Mouse (Mus musculus): ENCODE measurements at regions not wholly inside any gene's neighbourhood (a gene's known extent, or its start where the extent isn't known, plus 50 kb on each side); places are given as distances from the start of the nearest gene placed in this dataset.

DNA sequence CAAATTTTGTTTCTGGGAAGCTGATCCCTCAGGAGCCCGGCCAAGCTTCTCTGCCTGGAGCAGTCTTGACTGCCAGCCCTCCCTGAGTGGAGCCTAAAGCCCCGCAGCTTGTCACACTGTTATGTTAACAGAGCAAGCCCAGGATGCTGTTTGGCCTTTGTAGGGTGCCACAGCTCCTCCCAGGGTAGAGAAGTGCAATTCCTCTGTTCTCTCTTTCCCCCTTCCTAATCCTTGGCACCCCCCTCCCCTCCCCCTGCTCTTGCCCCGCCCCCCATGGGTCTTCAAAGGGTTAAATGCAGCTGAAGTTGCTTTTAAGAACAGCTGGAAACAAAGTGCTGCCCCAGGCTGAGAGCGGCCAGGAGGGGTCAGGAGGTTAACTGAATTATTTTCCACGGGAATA is 234.1 kb upstream of the Rgma start:
- no peak for DNase-seq (ENCODE audit: low spot score)

DNA sequence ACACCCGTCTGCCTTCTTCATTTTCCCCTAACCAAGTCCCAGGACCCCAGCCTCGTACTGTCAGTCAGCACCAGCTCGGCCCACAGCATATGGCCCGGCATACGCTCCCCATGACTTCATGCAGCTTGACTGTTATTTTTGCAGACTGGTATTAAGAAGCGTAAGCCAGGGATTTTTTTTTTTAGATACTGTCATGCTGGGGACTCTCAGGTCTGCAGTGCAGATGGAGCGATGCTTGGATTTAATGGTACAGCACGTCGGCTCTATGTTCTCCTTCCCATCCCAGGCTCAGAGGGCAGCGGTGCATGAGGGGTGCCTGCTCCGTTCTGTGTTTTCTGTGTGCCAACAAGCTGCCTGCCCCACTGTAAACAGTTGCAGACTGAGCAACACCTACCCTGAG is 231.4 kb upstream of the Rgma start:
- DNase-seq (ENCODE audit: low spot score) = no peak

DNA sequence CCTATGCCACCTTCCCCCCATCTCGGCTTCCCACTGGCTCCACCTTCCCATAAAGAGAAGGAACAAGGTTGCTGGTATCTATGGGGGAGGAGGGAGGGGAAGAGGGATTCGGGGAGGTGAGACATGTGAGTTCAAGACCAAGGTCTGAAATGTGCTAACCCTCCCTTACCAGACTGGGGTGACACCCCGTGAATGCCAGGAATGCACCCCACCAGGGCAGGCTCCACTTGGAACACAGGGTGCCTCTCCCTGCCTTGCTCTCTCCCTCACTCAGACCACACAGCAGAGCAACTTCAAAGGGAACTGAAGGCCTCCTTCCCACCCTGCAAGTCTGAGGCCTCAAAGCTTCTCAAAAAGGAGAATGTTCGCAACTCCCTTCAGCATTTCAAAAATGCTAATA is 230.5 kb upstream of the Rgma start:
- DNase-seq (ENCODE audit: low spot score) = no peak

DNA sequence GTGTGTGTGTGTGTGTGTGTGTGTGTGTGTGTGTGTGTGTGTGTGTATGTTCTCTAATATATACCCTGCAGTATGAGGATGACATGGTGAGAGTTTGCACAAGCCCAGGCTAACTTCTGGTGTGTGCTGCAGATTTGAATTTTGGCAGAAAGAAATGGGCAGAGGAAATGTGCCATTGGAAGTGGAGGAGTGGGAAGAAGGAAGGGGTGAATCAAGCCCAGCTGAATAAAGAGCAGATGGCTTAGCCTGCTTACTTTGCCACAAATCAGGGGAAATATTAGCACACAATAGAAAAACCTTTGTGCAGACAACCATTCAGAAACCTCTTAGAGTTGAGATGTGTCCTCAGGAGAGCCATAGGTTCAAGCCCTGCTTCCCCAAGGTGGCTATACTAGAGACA is 228.1 kb upstream of the Rgma start:
- no peak for DNase-seq (ENCODE audit: low spot score)

DNA sequence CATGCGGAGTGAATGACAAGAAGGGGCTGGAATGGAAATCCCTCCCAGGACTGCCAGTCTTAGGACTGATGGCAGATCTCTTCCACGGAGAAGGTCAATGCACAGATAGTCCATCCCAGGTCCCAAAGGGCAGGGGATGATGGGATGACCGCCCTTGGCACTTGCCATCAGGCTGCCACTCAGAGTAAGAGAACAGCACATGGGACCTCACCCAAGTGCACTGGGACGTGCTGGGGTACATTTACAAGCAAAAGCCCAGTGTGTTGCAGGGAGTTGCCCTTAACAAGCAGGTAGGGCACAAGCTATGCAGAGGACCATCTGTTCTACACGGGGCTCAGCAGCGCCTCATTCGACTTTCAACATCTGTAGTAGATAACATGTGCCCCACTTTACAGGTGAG is 224.9 kb upstream of the Rgma start:
- no peak for DNase-seq (ENCODE audit: low spot score)

DNA sequence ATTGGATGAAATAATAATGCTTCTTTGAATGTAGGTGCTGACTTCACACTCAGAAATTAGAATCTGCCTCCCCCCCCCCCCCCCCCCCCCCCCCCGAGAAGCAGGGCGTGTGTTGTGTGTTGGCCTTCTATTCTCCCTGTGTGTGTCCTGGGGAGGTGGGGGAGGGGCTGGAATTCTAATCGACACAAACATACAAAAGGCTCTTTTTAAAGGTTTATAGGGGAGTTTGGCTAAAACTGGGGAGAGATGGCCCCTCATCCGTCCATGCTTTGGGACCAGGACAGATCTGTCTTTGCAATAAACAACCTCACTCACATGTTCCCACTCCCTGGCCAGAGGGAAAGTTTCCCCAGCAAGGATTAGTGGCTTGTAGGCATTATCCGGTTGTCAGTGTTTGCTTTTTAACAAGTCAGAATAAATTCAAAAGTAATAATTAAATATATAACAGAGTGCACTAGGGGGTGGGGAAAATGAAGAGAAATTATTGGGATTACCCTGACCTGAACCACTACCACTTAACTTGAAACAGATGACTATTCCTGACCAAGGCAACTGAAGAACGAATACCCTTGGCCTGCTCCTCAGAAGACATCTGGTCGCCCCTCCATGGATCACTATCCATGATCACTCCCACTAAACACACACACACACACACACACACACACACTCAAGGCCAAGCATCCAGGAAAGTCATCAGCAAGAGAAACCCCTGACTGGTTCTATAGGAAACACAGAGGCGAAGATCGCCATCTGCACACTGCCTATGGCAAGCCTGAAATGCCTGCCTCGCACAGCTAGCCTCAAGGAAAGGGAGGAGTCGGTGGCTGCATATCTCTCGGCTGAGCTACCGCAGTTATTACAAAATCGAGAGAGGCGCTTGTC is 223.5 kb upstream of the Rgma start:
- no peak for DNase-seq (ENCODE audit: low spot score)

DNA sequence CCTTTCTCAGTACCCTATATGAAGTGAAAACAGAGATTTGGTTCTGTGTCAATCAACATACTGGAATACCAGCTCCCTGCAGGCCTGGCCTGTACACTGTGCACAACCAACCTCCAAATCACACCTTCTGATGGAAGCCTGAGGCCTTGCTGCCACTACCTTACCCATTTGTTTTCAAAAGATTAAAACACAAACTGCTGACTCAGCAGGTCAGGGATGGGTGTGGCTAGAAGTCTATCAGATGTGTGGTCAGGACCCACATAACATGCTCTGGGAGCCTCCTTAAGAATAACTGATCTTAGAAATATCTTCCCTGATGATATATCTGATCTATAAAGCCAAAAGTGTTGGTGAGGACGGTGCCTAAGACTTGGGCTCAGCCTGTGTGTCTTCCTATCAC is 221.6 kb upstream of the Rgma start:
- DNase-seq (ENCODE audit: low spot score) = no peak

DNA sequence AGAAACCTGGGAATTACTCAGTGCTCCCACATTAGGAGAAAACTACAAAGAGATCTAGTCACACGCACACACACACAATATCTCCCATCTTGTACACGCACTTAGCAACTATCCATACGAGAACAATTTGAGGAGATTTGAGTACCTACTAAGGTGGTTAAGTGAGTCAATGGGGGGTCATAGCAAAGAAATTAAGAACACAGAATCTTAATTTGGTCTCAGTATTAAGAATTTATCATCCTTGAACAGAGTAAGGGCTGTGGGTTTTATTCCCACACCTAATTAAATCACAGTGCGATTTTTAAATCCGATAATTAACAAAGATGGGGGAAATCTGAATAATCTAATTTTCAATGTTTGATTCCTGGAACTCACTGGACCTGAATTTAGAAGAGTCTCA is 216.5 kb upstream of the Rgma start:
- no peak for DNase-seq (ENCODE audit: low spot score)

DNA sequence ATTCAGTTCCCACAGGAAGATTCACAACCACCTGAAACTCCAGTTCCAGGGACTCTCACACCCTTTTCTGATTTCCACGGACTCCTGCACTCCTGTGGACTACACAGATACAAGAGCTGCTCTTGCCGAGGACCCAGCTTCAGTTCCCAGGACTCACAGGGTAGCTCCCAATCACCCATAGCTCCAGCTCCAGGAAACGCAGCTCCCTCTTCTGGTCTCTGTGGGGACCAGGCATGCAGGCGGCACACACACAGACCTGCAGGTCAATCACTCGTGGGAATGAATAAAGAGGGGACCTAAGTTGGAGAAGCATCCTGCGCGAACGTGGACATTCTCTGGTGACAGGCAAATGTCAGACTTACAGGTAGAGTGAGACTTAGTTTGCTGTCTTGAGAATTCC is 214.3 kb upstream of the Rgma start:
- no peak for DNase-seq (ENCODE audit: low spot score)

DNA sequence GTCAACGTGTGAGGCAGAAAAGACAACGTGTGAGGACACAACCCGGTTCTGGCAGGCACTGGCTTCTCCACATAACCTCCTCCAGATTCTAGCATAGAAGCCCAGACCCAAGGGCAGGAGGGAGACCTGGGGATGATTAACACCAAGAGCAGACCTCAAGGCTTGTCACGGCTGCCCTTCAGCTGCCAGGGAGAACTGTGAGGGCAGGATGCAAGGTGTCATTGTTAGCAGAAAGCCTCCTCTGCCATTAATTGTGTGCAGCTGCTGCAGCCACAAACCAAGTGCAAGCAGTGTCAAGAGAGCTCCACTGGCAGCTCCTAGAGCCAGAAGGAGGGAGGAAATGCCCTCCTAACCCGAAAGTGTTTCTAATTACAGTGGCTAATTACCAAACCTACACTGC is 211.6 kb upstream of the Rgma start:
- no peak for DNase-seq (ENCODE audit: low spot score)

DNA sequence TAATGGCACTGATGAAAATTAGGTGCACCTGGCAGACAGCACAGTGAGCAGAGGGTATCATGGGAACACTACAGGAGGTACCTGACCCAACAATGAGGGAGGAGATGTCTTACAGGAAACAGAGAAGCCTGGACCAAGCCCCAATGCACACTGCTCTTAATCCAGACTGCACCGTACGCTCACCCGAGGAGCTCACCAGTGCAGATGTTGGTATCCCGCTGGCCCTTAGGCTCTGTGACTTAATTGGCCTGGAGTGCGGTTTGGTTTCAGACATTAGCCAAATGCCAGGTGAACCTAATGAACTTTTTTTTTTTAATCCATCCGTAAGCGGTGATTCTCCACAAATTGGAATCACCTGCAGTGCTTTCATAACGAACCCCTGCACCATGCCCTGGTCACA is 209.8 kb upstream of the Rgma start:
- DNase-seq (ENCODE audit: low spot score) = no peak

DNA sequence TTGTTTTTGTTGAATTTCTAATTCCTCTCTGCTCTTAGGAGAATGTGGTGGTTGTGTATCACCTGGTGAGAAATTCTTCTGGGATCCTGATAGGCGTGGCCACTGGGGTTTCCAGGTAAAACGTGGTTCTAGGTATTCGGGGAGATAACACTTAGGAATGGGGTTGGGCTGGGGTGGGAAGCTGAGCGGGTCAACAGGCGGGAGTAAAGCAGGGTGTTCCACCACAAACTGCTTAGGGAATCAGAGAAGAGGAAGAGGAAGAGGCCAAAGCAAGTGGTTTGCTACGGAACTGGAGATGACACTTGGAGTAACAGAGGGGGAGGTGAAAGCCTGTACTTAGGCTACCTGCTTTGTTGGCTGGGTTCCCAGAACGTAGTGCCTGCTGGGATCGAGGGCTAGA is 205.9 kb upstream of the Rgma start:
- DNase-seq (ENCODE audit: low spot score) = no peak

DNA sequence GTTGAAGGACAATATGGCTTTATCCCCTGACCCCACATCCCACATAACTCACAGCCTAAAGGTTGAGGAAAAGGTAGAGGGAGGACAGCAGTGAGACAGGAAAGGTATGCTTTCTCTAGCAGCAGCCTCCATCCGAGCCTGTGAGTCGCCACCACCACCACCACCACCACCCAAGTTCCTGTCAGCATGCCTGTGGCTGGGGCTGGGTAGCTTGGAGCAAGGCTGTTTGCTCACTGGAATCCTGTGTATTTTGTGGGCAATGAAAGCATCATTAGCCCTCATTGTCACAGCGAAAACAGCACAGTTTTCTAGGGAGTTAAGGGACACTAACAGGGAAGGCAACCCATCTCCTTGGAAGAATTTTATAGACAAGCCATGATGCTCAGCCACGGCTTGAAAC is 202.7 kb upstream of the Rgma start:
- no peak for DNase-seq (ENCODE audit: low spot score)

DNA sequence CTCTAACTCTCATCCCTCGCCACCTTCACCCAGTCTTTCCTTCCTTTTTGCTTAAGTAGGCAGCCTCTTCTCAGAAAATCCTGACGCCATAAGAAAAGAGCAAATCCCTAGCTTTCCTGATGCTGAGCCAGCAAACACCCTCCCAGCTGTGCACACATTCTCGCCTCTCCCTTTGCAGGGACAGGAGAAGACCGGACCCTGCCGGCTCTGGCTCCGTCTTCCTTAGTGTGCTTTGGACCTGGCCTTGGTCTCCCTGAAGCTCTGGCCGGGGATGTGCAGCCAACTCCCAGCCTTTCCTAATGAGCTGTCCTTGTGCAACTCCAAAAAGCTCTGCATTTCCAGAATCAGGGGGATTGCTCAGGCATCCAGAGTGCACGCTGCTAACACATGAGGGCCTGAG is 191.5 kb upstream of the Rgma start:
- DNase-seq (ENCODE audit: low spot score) = no peak

DNA sequence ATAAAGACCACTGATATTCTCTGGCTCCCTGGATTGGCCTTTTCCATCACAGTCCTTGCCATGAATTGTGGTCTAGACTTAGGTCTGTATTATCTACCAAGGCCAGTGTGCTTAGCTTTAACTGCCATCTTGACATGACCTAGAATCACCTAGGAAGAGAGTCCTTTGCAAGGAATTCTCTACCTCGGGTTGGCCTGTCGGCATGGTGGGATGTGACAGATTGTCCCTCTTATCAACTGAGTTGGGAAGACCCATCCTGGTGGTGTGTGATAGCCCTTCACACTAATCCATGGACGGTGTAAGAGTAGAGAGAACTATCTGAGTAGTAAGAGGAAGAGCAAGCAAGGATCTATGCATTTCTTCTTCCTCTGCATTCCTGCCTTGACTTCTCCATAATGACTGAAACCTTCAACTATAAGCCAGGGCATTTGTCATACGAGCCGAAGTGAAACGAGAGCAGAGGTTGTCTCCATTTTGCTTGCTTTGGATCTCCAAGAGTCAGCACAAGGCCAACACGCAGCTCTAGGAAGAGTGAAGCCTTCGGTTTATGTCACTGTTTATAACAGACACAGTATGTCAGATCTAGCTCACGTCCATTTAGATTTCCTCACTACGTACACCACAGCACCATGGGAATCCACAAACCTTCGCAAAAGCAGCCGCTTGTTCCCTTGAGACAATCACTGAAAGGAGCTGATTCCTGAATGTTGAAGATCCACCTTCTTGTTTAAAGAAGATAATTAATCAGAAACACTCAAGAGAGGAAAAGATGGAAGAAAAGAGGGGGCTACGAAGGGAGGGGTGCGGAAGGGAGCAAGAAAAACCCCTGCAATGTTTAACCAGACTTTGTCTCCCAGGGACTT is 190.9 kb upstream of the Rgma start:
- DNase-seq (ENCODE audit: low spot score) = no peak

DNA sequence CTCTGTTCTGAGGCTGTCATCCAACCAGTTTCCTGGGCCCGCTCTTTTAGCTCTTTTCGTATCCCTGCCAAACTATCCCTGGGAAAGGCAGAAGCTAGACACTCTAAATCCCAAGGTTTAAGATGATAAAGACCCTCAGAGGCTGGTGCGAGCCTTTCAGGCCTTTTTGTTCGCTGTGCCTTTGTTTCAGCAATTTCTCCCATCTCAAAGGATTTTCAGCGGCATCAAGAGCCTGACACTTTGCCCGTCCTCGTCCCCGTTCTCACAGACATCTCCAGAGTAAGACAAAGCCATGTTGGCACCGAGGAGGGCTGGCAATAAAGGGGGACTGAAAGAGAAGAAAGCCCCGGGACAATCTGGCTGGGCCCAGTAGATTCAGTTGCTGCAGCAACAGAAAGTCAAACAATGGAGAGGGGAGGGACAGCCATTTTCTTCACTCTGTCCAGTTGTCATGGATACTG is 190.2 kb upstream of the Rgma start:
- DNase-seq (ENCODE audit: low spot score) = no peak

DNA sequence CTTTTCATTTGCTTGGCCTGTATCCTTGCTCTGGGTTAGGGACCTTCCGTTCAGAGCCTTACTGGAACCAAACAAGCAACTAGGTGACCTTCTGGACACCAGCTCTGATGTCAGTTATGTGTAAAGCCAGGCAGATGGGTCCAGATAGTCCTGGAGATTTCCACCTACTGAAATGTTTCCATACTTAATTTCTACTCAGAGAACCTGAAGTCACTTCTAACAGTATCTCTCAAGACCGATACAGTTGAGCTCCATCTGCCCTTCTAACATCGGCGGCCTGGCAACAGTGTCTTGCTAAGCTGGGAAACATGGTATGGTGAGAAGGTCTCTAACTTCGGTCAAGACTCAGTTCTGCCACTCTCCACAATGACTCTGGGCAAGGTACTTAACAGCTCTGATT is 189.7 kb upstream of the Rgma start:
- no peak for DNase-seq (ENCODE audit: low spot score)

DNA sequence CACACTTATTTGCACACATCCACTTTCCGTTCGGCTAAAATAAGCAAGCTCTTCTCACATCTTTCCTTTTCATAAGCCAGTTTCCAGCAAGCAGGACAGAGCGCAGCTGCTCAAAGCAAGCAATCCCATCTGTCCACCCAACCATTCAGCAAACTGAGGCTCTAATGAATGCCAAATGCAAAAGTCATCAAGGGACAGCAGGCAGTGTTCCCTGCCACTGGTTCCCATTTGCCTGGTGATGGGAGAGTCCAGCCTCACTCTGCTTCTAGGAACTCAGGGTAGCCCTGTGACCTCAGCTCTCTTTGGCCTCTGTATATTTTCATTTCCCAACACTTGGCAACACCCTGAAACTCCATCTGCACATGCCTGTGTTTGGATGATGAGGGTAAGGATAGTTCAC is 188.8 kb upstream of the Rgma start:
- no peak for DNase-seq (ENCODE audit: low spot score)

DNA sequence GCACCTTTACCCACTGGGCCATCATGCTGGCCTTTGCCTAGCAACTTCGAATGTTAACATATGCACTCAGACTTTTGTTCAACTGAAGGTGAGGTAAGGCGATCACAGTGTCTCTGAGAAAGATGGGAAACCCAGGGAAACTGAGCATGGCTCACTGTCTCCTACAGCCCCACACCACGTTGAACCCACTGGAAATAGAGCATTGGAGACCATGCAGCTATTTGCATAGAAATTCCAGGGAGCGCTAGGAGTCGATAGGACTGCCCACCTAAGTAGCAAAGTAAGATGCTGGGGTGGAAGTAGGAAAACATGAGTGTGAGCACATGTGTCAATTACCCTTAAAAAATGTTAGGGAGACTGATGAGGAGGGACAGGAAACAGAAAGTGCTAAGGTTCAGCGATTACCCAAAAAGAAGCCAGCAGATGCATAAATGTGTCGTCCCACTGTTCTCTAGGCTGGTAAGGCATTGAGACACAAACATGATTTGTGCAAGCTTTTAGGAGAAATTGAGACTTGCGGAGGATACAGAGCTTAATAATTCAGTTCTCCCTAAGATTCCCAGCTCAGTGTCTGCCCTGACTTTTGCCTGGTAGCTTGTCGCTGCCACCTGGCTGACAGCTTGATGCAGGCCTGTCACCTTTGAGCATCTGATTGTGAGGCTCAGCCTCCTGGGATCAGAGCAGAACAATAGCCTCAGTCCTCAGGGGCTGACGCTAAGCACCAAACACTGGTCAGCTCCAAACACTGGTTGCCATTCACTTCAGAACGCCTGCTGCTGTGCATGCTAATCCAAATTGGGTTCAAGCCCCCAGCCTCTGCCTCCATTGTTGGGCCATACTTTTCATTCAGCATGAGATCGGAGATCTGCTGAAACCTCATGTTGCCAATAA is 183.7 kb upstream of the Rgma start:
- no peak for DNase-seq (ENCODE audit: low spot score)

DNA sequence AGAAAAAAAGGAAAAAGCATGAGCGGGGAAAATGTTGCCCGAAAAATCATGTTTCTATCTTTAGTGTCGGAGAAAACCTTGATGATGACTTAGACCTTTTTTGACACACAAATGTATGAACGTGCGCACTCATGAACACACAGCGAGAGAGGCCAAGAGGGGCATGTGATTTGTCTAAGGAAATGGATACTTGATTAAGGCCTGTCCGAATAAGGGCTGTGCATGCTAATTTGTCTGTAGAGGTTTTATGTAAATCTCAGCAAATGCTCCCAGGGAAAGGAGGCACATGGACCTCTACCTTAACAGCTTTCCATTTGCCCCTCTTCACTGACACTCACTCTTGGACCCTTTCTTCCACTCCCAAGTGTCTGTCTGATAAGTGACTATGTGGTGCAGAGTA is 182.5 kb upstream of the Rgma start:
- DNase-seq (ENCODE audit: low spot score) = no peak

DNA sequence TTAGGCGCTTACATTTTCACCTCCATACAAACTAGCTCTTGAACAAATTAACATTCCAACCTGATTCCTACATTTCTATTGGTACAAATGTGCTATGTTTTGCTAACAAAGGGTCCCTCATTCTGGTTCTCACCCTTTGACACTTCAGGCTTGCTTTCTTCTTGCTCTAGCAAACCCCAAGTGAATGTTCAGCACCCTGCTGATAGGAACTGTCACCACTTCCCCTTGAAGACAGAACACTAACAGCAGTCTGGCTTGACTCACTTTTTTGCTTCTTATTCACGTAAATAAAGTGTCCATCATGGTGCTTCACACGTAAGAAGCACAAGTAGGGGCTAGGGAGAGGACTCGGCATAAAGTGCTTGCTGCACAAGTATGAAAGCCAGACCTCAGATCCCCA is 180.0 kb upstream of the Rgma start:
- no peak for DNase-seq (ENCODE audit: low spot score)

DNA sequence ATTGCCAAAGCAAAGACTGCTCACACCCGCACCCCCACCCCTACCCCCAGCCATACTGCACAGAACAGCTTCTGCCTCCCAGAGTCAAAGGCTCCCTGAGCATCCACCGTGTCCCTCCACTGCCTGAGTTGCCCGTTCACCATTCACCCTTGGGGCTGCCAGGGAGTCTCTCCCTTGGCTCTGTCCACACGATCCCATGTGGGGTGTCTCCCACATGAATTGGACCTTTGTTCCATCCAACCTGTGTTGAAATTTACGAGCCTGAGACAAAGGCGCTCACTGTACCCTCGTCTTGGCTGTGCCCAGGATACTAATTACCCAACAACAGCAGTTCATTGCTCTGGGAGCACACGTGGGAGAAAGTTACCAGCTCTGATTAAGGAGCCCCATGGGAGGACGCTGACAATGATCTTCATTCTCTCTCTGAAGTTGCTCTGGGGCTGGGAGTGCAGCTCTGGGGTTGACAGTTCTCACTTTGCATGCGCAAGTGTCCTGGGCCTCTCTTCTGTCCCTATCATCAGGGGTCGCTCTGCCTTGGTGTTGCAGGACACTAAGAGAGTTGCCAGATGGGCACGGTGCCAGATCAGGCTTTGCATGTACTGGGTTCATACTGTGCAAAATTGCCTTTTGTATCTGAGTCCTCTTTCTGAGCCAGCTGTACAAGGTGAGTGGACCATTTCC is 178.3 kb upstream of the Rgma start:
- DNase-seq (ENCODE audit: low spot score) = no peak

Measured in urinary bladder, postnatal 10 days (tissue).